Mouse (Mus musculus) liver, embryonic 11.5 days (tissue): ENCODE results near the gene Tmem79. TPM values are rescaled to one million over a fixed set of nuclear protein-coding genes. Genes with fewer than 3 reads are reported as not detected.
A peak's percentile ranks its signal among the peaks of the same experiment; 100 is the strongest.
"Not testable (repeated sequence)": the region's sequence is repeated elsewhere in the genome, so short reads cannot be mapped to it uniquely, and the experiment has no call there.

ENCODE experiments used
- ATAC-seq: fragments of 200-750 bp; cut with Nextera tagmentation; replicated peaks from 2 replicates; pipeline ENCODE4 v1.8.0; 2017; ENCODE audit warnings: moderate number of reproducible peaks, mild to moderate bottlenecking, moderate TSS enrichment, moderate library complexity; ENCODE audit not compliant: low FRiP score
- DNase-seq: peaks from one replicate; pipeline ENCODE4 v3.0.0-alpha.2; 2017; ENCODE audit warnings: low spot score
- H3K27ac ChIP-seq: fragments of 300-500 bp; sonication (generic); 2 replicates; pipeline ENCODE4 v1.5.1; 2014; ENCODE audit warnings: mild to moderate bottlenecking, low read depth, low read length, control low read depth
- H3K27me3 ChIP-seq: fragments of 300-500 bp; sonication (generic); replicated peaks from 2 replicates; pipeline ENCODE4 v1.6.1; 2014; ENCODE audit warnings: low read length, mixed read lengths; ENCODE audit not compliant: control insufficient read depth, insufficient read depth
- H3K36me3 ChIP-seq: fragments of 300-500 bp; sonication (generic); 2 replicates; pipeline ENCODE4 v1.6.1; 2014; ENCODE audit warnings: mild to moderate bottlenecking, low read length, moderate library complexity, mixed read lengths; ENCODE audit not compliant: control insufficient read depth, insufficient read depth
- H3K4me1 ChIP-seq: fragments of 300-500 bp; sonication (generic); replicated peaks from 2 replicates; pipeline ENCODE4 v1.6.1; 2014; ENCODE audit warnings: low read length, mixed read lengths; ENCODE audit not compliant: control insufficient read depth, insufficient read depth
- H3K4me2 ChIP-seq: fragments of 300-500 bp; sonication (generic); 2 replicates; pipeline ENCODE4 v1.6.1; 2014; ENCODE audit warnings: mild to moderate bottlenecking, control low read depth, moderate library complexity
- H3K4me3 ChIP-seq: fragments of 300-500 bp; sonication (generic); 2 replicates; pipeline ENCODE4 v1.5.1; 2014; ENCODE audit warnings: low read depth, low read length, control low read depth
- H3K9ac ChIP-seq: fragments of 300-500 bp; sonication (generic); 2 replicates; pipeline ENCODE4 v1.6.1; 2014; ENCODE audit warnings: low read depth, low read length, control low read depth
- H3K9me3 ChIP-seq: fragments of 300-500 bp; sonication (generic); 2 replicates; pipeline ENCODE4 v1.6.1; 2016; ENCODE audit warnings: low read length, inconsistent platforms, mixed read lengths; ENCODE audit not compliant: control insufficient read depth
- WGBS: fragments of 180-500 bp; shearing (Covaris S2); extraction: QIAGEN DNeasy Blood & Tissue Kit; methylation state at CpG from one replicate; pipeline ENCODE4 v1.1.7; 2014; 5-methylcytosine and 5-hydroxymethylcytosine counted together
- polyA plus RNA-seq: library from polyadenylated mRNA; unstranded; fragments of >200 nt; fragmentation: Nextera tagmentation; extraction: Ambion mirVana; gene quantifications from 2 replicates; pipeline ENCODE4 v1.2.1, GENCODE M21; 2014

Tmem79 gene
- polyA plus RNA-seq, 1 experiment from 2014 or later, result 2.0 TPM

GRCm38 (mm10) chr3:88372643-88373042, 36.7 kb upstream of the Tmem79 start, which contains the start of gene Bglap3:
Bglap3 (minus strand) TSS chr3:88372743.
- H3K4me1 ChIP-seq, H3K27ac ChIP-seq, H3K27me3 ChIP-seq, H3K36me3 ChIP-seq, ATAC-seq, DNase-seq, H3K9ac ChIP-seq, H3K9me3 ChIP-seq, H3K4me2 ChIP-seq, H3K4me3 ChIP-seq: not testable (repeated sequence)
- 90% methylated on average over 9 of the region's 9 CpGs for WGBS

GRCm38 (mm10) chr3:88368511-88368910, 32.6 kb upstream of the Tmem79 start:
- WGBS, result 86% methylated on average over 7 of the region's 7 CpGs
- not testable (repeated sequence) for H3K27ac ChIP-seq, H3K9ac ChIP-seq, H3K4me3 ChIP-seq, H3K36me3 ChIP-seq, ATAC-seq, H3K9me3 ChIP-seq, DNase-seq, H3K4me2 ChIP-seq
- peaks cover 13% of the 10 kb centered on the region for H3K4me1 ChIP-seq
- peaks cover 21% of the 10 kb centered on the region for H3K27me3 ChIP-seq

GRCm38 (mm10) chr3:88367517-88367916, 31.6 kb upstream of the Tmem79 start:
- H3K36me3 ChIP-seq, DNase-seq, ATAC-seq, H3K9ac ChIP-seq, H3K27ac ChIP-seq, H3K4me2 ChIP-seq, H3K4me3 ChIP-seq, H3K9me3 ChIP-seq: not testable (repeated sequence)
- peaks cover 23% of the 10 kb centered on the region for H3K4me1 ChIP-seq
- 41% methylated on average over 3 of the region's 7 CpGs for WGBS
- peaks cover 21% of the 10 kb centered on the region for H3K27me3 ChIP-seq

GRCm38 (mm10) chr3:88366830-88367428, 31.0 kb upstream of the Tmem79 start:
- ATAC-seq, result peak; percentile 42; the same call in 1 of the 2 replicates
- H3K9ac ChIP-seq, DNase-seq, H3K4me3 ChIP-seq, H3K36me3 ChIP-seq, H3K27ac ChIP-seq, H3K9me3 ChIP-seq: not testable (repeated sequence)
- Histone ChIP-seq H3K4me1 (peaks cover 29% of the 10 kb centered on the region), H3K27me3 (peaks cover 21% of the 10 kb centered on the region), H3K4me2 (peak overlapping the region; percentile 47)
- 7% methylated on average over 19 of the region's 22 CpGs for WGBS

GRCm38 (mm10) chr3:88365705-88366361, 29.9 kb upstream of the Tmem79 start:
- Histone ChIP-seq H3K36me3 (peaks cover 12% of the 10 kb centered on the region), H3K4me3 (no peak overlapping the region), H3K27ac (no peak overlapping the region), H3K9ac (no peak overlapping the region), H3K9me3 (0 out of 2 replicates have a peak, but pooled peaks cover 3% of the 10 kb centered on the region), H3K27me3 (peaks cover 21% of the 10 kb centered on the region), H3K4me2 (no peak overlapping the region; the same call in 1 of the 2 replicates), H3K4me1 (peaks cover 36% of the 10 kb centered on the region)
- DNase-seq (no peak), ATAC-seq (no peak)
- WGBS, result 32% methylated on average over 34 of the region's 34 CpGs

GRCm38 (mm10) chr3:88364337-88364736, 28.4 kb upstream of the Tmem79 start, which contains the start of gene Paqr6:
Paqr6 (plus strand) TSS chr3:88364584.
- Histone ChIP-seq H3K27me3 (peaks cover 21% of the 10 kb centered on the region), H3K36me3 (peaks cover 25% of the 10 kb centered on the region), H3K27ac (peak within 1 kb of the TSS; percentile 78), H3K4me3 (peak within 1 kb of the TSS; percentile 35), H3K9me3 (no peaks in the 10 kb centered on the region), H3K4me1 (peaks cover 36% of the 10 kb centered on the region), H3K4me2 (peak within 1 kb of the TSS; percentile 60), H3K9ac (peak within 1 kb of the TSS; percentile 56)
- peak; percentile 55; the same call in 1 of the 2 replicates for ATAC-seq
- 5% methylated on average over 16 of the region's 16 CpGs for WGBS
- peak; percentile 62 for DNase-seq

- Histone ChIP-seq H3K36me3 (peaks cover 32% of the 10 kb centered on the region), H3K4me2 (peak overlapping the region; percentile 60), H3K9ac (peak overlapping the region; percentile 40), H3K4me1 (peaks cover 36% of the 10 kb centered on the region), H3K9me3 (no peaks in the 10 kb centered on the region), H3K27ac (peak overlapping the region; percentile 78), H3K27me3 (peaks cover 21% of the 10 kb centered on the region), H3K4me3 (peak overlapping the region; percentile 25; the same call in 1 of the 2 replicates)
- 45% methylated on average over 4 of the region's 4 CpGs for WGBS
- ATAC-seq, result peak; percentile 90
- no peak for DNase-seq
Measured at GRCm38 (mm10) chr3:88363700-88364099, 27.8 kb upstream of the Tmem79 start.

GRCm38 (mm10) chr3:88361612-88362313, 25.8 kb upstream of the Tmem79 start:
- Histone ChIP-seq H3K27me3 (peaks cover 21% of the 10 kb centered on the region), H3K9ac (no peak overlapping the region), H3K4me3 (no peak overlapping the region), H3K4me1 (peaks cover 36% of the 10 kb centered on the region), H3K9me3 (no peaks in the 10 kb centered on the region), H3K36me3 (peaks cover 48% of the 10 kb centered on the region), H3K27ac (peak overlapping the region; percentile 76; the same call in 1 of the 2 replicates), H3K4me2 (no peak overlapping the region)
- WGBS, result 82% methylated on average over 2 of the region's 2 CpGs
- ATAC-seq, result no peak
- no peak for DNase-seq
